Mouse (Mus musculus): ENCODE results near the gene Grm4.

The Grm4 gene

GRCm38 (mm10) chr17:27521303-27521702 is at the start of gene Grm4:
TSS of gene Grm4 (minus strand) at chr17:27521403.
- CTCF ChIA-PET = no interaction called here

DNA sequence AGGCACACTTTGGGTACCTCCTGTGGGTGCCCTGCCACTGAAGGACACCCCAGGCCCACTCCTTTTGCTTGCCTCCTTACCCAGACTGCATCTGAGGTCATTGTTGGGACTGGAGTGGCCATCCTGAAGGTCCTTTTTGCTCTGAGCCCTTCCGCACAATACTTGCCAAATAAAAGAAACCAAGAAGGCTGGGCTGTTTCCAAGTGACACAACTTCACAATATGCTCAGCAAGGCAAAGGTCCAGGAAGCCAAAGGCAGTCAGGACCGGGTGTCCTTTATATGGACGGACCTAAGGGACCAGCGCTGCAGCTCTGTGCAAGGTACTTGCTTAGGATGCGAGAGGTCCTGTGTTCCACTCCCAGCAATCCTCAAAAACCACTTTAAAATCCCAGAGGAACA is 47.0 kb upstream of the Grm4 start:
- CTCF ChIA-PET = interaction anchor here (0.6 kb wide), 1 partner anchor 16 kb away, joined by 4 read pairs; no protein-coding TSS in a partner anchor

DNA sequence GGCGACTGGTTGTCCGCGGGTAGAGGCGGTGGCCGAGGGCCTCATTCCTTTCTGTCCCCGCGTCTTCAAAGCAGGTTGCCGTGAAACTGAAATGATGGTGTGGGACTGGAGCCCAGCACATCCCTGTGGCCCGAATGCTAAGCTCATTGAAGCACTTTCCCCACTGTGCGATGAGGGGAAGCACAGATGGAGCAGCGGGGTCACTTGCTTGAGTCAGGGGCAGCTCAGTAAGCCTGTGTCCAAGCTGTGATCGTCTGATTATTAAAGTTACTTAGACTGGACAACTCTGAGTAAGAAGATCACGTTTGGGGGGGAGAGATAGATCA is 44.7 kb upstream of the Grm4 start:
- CTCF ChIA-PET = interaction anchor here (0.6 to 1.5 kb wide), 3 partner anchors 56 to 1986 kb away, joined by 3 read pairs; partner anchors contain the start of gene Nudt3

DNA sequence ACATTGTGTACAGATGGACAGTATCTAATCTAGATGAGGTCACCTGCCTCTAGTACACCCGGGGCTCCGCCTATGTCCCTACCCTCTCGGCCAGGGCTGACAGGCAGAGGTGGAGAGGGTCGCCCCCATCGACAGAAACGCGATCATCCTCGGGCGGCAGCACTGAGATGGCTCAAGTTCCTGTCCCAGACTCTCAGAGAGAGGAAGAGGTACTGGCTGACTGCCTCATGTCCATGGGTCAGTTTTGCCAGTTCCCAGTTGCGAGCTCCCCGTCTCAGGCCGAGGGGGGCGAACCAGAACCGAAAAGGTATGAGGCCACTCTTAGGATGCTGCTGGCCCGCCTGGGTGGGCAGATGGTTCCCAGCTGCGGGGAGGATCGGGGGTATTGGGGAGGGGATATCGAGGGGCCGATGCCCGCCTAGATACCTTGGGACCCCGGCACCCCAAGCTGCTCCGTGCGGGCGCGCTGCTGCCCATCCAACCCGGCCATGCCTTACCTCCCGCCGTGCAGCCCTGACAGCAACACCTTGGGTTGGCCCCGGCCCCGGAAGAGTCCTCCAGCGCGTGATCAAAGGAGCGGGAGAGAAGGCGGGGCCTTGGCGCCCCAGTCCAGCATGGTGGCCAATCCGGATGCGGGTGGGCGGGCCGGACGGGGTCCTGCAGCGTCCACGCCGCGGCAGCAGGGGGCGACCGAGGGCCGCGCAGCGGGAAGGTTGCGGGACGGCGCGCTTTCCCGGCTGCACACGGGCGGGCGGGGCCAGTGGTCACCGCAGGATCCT is 44.1 kb upstream of the Grm4 start, which contains the start of gene AI413582:
Gene AI413582 (minus strand): TSS at position 594 of the 779 bp plus-strand sequence.
- CTCF ChIA-PET = interaction anchor here (0.6 to 1.5 kb wide), 4 partner anchors 30 to 1986 kb away, joined by 3 read pairs; partner anchors contain the start of gene Nudt3

GRCm38 (mm10) chr17:27564391-27565162 is 43.4 kb upstream of the Grm4 start:
- CTCF ChIA-PET = interaction anchor here (0.9 to 1.5 kb wide), 2 partner anchors 29 to 59 kb away, joined by 3 read pairs; partner anchors contain the start of gene Nudt3

- CTCF ChIA-PET = no interaction called here
Observed at GRCm38 (mm10) chr17:27563771-27564244, 42.6 kb upstream of the Grm4 start.

DNA sequence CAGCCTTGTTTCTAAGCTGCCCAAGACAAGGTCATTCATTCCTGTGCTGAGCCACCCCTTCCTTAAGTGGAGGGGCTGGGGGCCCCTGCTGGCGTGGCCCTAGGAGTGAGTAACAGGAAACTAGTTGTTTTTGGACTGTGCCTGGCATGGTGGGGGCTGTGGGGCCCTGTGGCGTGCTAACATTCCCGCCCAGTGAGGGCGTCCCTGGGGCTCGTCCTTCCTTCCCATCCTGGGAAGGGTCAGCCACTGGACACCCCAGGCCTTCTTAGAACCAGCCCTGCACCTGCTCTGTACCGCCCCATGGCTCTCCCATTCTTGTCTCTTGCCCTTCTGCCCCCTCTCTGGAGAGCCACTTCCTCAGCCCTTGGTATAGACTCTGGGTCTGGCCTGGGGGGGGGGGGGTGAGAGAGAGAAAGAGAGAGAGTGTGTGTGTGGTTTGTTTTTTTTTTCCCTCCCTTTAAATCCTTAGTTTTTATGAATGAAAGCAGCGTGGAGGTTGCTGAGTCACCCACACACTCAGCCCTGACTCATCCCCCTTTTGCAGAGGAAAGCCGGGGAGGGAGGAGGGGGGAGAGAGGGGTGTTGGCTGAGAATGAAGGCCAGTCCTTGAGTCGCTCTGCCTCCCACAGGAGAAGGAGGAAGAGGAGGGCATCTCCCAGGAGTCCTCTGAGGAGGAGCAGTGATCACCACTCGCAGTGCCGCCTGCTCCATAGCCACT is 40.8 kb upstream of the Grm4 start:
- CTCF ChIA-PET = no interaction called here

DNA sequence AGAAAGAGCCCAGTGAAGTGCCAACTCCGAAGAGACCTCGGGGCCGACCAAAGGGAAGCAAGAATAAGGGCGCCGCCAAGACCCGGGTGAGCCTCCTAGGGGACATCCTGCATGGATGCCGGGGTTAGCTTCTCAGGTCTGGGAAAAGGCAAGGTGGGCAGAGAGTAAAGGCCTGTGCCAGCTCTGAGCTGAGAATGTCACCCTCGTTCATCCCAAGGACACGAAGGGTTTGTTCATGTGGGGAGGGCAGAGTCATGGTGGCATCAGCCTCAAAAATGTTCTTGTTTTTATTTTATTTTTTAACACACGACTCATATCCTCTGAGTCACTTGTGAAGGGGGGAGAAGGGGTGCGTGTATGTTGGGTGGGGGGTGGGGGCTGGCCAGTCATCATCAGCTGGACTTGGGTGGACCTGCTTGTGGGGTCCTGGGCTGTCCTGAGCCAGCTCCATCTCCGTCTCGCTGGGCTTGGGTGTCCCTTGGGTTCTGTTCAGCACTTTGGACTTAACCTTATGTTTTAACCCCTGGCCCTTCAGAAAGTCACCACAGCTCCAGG is 39.8 kb upstream of the Grm4 start:
- CTCF ChIA-PET = no interaction called here

GRCm38 (mm10) chr17:27559596-27559995 is 38.4 kb upstream of the Grm4 start:
- CTCF ChIA-PET = interaction anchor here (0.6 kb wide), 1 partner anchor 455 kb away, joined by 3 read pairs; no protein-coding TSS in a partner anchor

DNA sequence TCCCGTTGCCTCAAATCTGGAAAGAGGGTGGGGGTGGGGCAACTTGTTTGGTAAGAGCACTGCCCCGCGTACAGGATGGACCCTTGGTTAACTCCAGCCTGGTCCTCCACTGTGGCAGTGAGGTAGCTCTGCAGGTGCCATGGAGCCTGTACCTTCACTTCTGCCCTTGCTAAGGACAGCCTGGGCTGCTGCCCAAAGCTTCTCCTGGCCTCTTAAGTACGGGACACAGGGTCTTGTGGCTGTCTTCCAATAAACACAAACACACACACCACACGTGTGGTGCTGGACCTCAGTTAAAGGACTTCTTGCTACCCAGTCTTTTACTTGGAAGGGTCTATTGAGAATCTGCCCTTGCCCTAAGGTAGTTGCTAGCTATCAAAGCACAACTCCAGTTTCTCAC is 37.6 kb upstream of the Grm4 start:
- CTCF ChIA-PET = interaction anchor here (0.7 kb wide), 1 partner anchor 414 kb away, joined by 3 read pairs; no protein-coding TSS in a partner anchor

DNA sequence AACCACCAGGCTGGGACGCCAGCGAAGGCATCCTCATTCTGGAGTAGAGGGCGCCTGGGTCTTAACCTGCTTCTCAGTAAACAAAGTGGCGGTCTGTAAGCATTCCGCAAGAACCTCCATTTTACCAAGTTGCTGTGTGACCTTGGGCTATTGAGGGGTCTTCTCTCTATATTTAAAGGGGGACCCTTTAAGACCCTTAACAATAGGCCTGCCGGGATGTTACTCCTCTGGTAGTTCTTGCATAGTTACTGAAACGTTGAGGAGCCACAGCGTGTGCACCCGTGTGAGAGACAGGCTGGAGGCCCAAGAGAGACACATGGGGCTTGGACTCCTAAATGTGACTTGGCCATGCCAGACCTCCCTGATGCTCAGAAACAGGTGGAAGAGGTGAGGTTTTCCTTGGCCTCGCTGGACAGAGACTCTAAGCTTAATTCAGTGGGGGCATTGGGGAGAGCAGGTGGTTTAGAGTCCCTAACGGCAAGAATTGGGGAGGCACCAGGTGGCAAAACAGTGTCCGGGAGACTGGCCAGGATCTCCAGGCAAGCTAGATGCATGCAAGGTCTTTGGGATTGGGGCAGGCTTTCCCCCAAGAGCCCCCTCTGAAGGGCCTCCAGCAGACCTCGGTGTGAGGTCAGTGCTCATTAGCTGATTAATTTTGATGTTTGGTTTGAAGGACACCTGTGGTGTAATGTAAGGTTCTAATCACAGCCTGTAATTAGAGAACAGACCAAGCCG is 36.9 kb upstream of the Grm4 start:
- CTCF ChIA-PET = no interaction called here

DNA sequence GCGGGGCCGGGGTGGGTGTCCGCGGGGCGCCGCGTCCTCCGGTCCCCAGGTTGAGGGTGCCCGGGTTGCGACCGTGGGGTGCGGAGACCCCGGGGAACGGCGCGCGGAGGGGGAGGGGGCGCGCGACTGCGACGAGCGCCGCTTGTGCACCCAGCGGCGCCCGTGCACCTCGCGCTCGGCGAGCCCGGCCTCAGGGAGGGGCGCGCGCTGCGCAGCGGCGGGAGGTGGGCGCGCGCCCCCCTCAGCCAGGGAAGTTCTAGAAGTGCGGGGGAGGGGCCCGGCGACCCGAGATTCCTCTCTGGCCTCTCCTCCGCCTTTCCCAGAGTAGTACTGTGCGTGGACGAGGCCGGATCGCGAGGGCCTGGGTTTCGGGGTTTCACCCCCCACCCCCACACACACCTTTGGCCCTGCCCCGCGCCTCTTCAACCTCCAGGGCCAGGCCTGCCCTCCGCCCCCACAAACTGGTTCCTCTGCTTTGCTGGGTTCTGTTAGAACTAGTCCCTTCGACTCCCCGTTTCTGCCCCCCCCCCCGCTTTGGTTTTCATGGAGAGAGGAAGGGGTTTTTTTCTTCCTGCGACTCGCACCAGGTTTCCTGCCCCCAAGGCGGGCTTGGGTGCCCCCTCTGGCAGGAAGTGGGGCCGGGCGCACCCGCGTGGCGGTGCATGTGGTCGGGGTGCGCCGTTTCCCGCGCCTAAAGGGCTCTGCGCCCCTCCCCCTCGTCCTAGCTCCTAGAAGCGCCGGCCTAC is 36.2 kb upstream of the Grm4 start:
- CTCF ChIA-PET = no interaction called here

- CTCF ChIA-PET = no interaction called here
Observed at GRCm38 (mm10) chr17:27556315-27557011, 35.3 kb upstream of the Grm4 start, which contains the start of gene Hmga1. TSS of gene Hmga1 (plus strand) at chr17:27556497.

- CTCF ChIA-PET = no interaction called here
Observed at GRCm38 (mm10) chr17:27555512-27556172, 34.4 kb upstream of the Grm4 start.

GRCm38 (mm10) chr17:27555075-27555511 is 33.9 kb upstream of the Grm4 start:
- CTCF ChIA-PET = interaction anchor here (0.6 kb wide), 1 partner anchor 332 kb away, joined by 9 read pairs; no protein-coding TSS in a partner anchor

DNA sequence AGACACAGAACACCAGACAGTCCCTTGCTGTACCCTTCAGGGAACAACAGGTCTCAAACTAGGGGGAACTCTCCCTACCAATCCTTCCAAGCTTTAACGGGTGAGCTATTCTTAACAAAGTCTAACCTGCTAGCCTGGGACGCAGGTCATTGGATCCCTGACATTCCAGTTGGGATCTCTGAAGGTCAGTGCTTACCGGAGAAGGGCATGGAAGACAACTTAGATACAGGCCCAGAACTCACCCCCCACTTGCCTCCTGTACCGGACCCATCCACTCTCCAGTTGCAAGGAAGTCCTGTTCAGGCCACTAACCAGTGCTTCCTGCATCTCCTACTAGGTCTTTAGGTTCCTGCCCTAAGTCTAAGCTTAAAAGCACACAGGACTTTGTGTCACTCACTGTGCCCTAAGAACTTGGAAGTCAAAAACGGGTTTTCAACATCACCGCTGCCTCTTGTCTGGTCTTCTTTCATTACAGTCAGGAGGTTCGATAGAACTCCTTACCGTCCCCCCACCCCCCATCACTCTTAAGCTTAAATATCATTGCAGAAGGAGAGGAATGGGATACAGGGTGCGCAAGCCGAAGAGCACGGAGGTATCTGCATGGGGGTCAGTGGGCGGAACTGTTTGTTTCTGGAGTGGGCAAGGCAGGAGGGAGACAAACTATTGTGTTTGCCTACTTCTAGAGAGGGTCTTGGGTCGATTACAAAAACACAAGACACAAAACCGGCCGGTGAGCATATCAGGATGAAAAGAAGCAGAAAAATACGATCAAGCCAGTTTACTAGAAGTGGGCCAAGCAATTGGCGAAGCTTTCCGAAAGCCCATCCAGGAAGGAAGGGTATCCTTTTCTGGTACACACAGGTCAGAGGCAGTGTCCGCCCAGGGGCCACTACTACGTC is 33.1 kb upstream of the Grm4 start:
- CTCF ChIA-PET = interaction anchor here (0.6 to 0.7 kb wide), 2 partner anchors 112 to 332 kb away, joined by 9 to 22 read pairs; no protein-coding TSS in a partner anchor

All from spleen, embryonic (tissue).